Mouse (Mus musculus): ENCODE measurements around the gene DXBay18. TPM values are rescaled to one million over a fixed set of nuclear protein-coding genes. Genes with fewer than 3 reads are reported as not detected.
"Not testable (repeated sequence)": the region's sequence is repeated elsewhere in the genome, so short reads cannot be mapped to it uniquely, and the experiment has no call there.

DXBay18 gene
- polyA plus RNA-seq (2015; fragmentation: Nextera tagmentation; extraction: Ambion mirVana) = 0.59 TPM in 1 of 2 replicates, not detected in the other

- not testable (repeated sequence) for H3K4me1 ChIP-seq; H3K36me3 ChIP-seq; H3K4me2 ChIP-seq; H3K9me3 ChIP-seq (replicated peaks); H3K9ac ChIP-seq (replicated peaks); ATAC-seq (ENCODE audit: low FRiP score); H3K27me3 ChIP-seq (replicated peaks); H3K4me3 ChIP-seq (replicated peaks); H3K27ac ChIP-seq (replicated peaks)
- no CpG with 5 or more reads among the region's 7 CpGs for whole genome bisulfite sequencing
Observed at GRCm38 (mm10) chrX:73149350-73149749, at the start of gene DXBay18. Gene DXBay18, minus strand, starts transcription at chrX:73149450.

GRCm38 (mm10) chrX:73191934-73192333 lies 42.7 kb upstream of the DXBay18 start, which contains the start of gene Xlr3b:
Gene Xlr3b, plus strand, starts transcription at chrX:73192207.
- H3K4me2 ChIP-seq; H3K27ac ChIP-seq (replicated peaks); H3K36me3 ChIP-seq; H3K27me3 ChIP-seq (replicated peaks); H3K9me3 ChIP-seq (replicated peaks); H3K4me3 ChIP-seq (replicated peaks); H3K9ac ChIP-seq (replicated peaks); H3K4me1 ChIP-seq: not testable (repeated sequence)
- 80% methylated on average over 12 of the region's 12 CpGs for WGBS
- ATAC-seq (ENCODE audit: low FRiP score) = peak; percentile 80; the same call in 1 of the 2 replicates

- not testable (repeated sequence) for H3K27ac ChIP-seq (replicated peaks); H3K9ac ChIP-seq (replicated peaks); H3K4me3 ChIP-seq (replicated peaks); ATAC-seq (ENCODE audit: low FRiP score); H3K4me1 ChIP-seq; H3K36me3 ChIP-seq; H3K9me3 ChIP-seq (replicated peaks); H3K4me2 ChIP-seq; H3K27me3 ChIP-seq (replicated peaks)
- 89% methylated on average over 8 of the region's 15 CpGs for WGBS
Observed at GRCm38 (mm10) chrX:73176889-73177288, 27.6 kb upstream of the DXBay18 start, which contains the start of gene Spin2d. Gene Spin2d, minus strand, starts transcription at chrX:73176989.

- H3K27ac ChIP-seq (replicated peaks); H3K27me3 ChIP-seq (replicated peaks); H3K9me3 ChIP-seq (replicated peaks); H3K9ac ChIP-seq (replicated peaks); H3K4me3 ChIP-seq (replicated peaks); H3K36me3 ChIP-seq; H3K4me1 ChIP-seq; H3K4me2 ChIP-seq; ATAC-seq (ENCODE audit: low FRiP score): not testable (repeated sequence)
- WGBS = no CpG with 5 or more reads among the region's 20 CpGs
Observed at GRCm38 (mm10) chrX:73148496-73148895, 754 bp downstream of the DXBay18 start, which contains the start of gene Xlr5b. Gene Xlr5b, plus strand, starts transcription at chrX:73148796.

GRCm38 (mm10) chrX:73143218-73143618 lies 6.0 kb downstream of the DXBay18 start:
- H3K9me3 ChIP-seq (replicated peaks); H3K27me3 ChIP-seq (replicated peaks); H3K27ac ChIP-seq (replicated peaks); H3K4me1 ChIP-seq; H3K4me3 ChIP-seq (replicated peaks); H3K9ac ChIP-seq (replicated peaks); H3K4me2 ChIP-seq; H3K36me3 ChIP-seq: not testable (repeated sequence)
- no CpG with 5 or more reads among the region's 7 CpGs for WGBS
- ATAC-seq (ENCODE audit: low FRiP score) = peak; percentile 73

- H3K4me2 ChIP-seq; H3K27ac ChIP-seq (replicated peaks); H3K36me3 ChIP-seq; H3K9me3 ChIP-seq (replicated peaks); H3K27me3 ChIP-seq (replicated peaks); H3K4me1 ChIP-seq; H3K4me3 ChIP-seq (replicated peaks); H3K9ac ChIP-seq (replicated peaks): not testable (repeated sequence)
- WGBS = no CpG with 5 or more reads among the region's 12 CpGs
- peak; percentile 76 for ATAC-seq (ENCODE audit: low FRiP score)
Observed at GRCm38 (mm10) chrX:73122859-73123829, 26.1 kb downstream of the DXBay18 start.

GRCm38 (mm10) chrX:73116747-73117146 lies 32.5 kb downstream of the DXBay18 start, which contains the start of gene Gm14685:
Gene Gm14685, plus strand, starts transcription at chrX:73117047.
- not testable (repeated sequence) for H3K27me3 ChIP-seq (replicated peaks); H3K4me3 ChIP-seq (replicated peaks); H3K9ac ChIP-seq (replicated peaks); H3K27ac ChIP-seq (replicated peaks); H3K36me3 ChIP-seq; H3K9me3 ChIP-seq (replicated peaks); ATAC-seq (ENCODE audit: low FRiP score); H3K4me1 ChIP-seq; H3K4me2 ChIP-seq
- WGBS = no CpG with 5 or more reads among the region's 7 CpGs

GRCm38 (mm10) chrX:73096941-73097508 lies 52.2 kb downstream of the DXBay18 start, which contains the start of gene Xlr3a:
Gene Xlr3a, minus strand, starts transcription at chrX:73097095.
- not testable (repeated sequence) for H3K4me2 ChIP-seq; ATAC-seq (ENCODE audit: low FRiP score); H3K4me1 ChIP-seq; H3K27ac ChIP-seq (replicated peaks); H3K36me3 ChIP-seq; H3K4me3 ChIP-seq (replicated peaks); H3K9me3 ChIP-seq (replicated peaks); H3K27me3 ChIP-seq (replicated peaks); H3K9ac ChIP-seq (replicated peaks)
- 66% methylated on average over 13 of the region's 13 CpGs for WGBS

Other genes starting within 250 kb of the DXBay18 start
- 62.8 and 65.6 TPM in 2 replicates for gene Cetn2, start 231.0 kb downstream of the DXBay18 start, polyA plus RNA-seq (2015; fragmentation: Nextera tagmentation; extraction: Ambion mirVana)
- 45.3 and 50.8 TPM in 2 replicates for gene Nsdhl, start 230.9 kb downstream of the DXBay18 start, polyA plus RNA-seq (2015; fragmentation: Nextera tagmentation; extraction: Ambion mirVana)
- gene Zfp185, start 162.1 kb downstream of the DXBay18 start, polyA plus RNA-seq (2015; fragmentation: Nextera tagmentation; extraction: Ambion mirVana) = 1.1 and 1.4 TPM in 2 replicates
- gene Pnma5, start 112.3 kb downstream of the DXBay18 start, polyA plus RNA-seq (2015; fragmentation: Nextera tagmentation; extraction: Ambion mirVana) = 0.23 TPM in 2 replicates
- 4.5 and 6.0 TPM in 2 replicates for gene Pnma3, start 84.7 kb downstream of the DXBay18 start, polyA plus RNA-seq (2015; fragmentation: Nextera tagmentation; extraction: Ambion mirVana)
- gene Xlr4a, start 67.0 kb downstream of the DXBay18 start, polyA plus RNA-seq (2015; fragmentation: Nextera tagmentation; extraction: Ambion mirVana) = 0.29 and 4.0 TPM in 2 replicates
- gene Xlr3a, start 52.4 kb downstream of the DXBay18 start, polyA plus RNA-seq (2015; fragmentation: Nextera tagmentation; extraction: Ambion mirVana) = 4.2 TPM in 2 replicates
- gene Gm14685, start 32.4 kb downstream of the DXBay18 start, polyA plus RNA-seq (2015; fragmentation: Nextera tagmentation; extraction: Ambion mirVana) = 0.84 TPM in 1 of 2 replicates, not detected in the other
- not detected in 2 replicates for gene Xlr5b, start 654 bp downstream of the DXBay18 start, polyA plus RNA-seq (2015; fragmentation: Nextera tagmentation; extraction: Ambion mirVana)
- not detected in 2 replicates for gene Spin2d, start 27.5 kb upstream of the DXBay18 start, polyA plus RNA-seq (2015; fragmentation: Nextera tagmentation; extraction: Ambion mirVana)
- 16.5 and 19.9 TPM in 2 replicates for gene Xlr3b, start 42.8 kb upstream of the DXBay18 start, polyA plus RNA-seq (2015; fragmentation: Nextera tagmentation; extraction: Ambion mirVana)
- gene Xlr4b, start 64.9 kb upstream of the DXBay18 start, polyA plus RNA-seq (2015; fragmentation: Nextera tagmentation; extraction: Ambion mirVana) = 0.37 and 3.1 TPM in 2 replicates
- gene F8a, start 78.8 kb upstream of the DXBay18 start, polyA plus RNA-seq (2015; fragmentation: Nextera tagmentation; extraction: Ambion mirVana) = 31.3 and 35.3 TPM in 2 replicates
- 0.12 and 2.3 TPM in 2 replicates for gene Xlr4c, start 93.7 kb upstream of the DXBay18 start, polyA plus RNA-seq (2015; fragmentation: Nextera tagmentation; extraction: Ambion mirVana)
- 0.22 and 0.41 TPM in 2 replicates for gene Xlr3c, start 115.9 kb upstream of the DXBay18 start, polyA plus RNA-seq (2015; fragmentation: Nextera tagmentation; extraction: Ambion mirVana)
- 0.20 TPM in 1 of 2 replicates, not detected in the other for gene Xlr5a, start 143.5 kb upstream of the DXBay18 start, polyA plus RNA-seq (2015; fragmentation: Nextera tagmentation; extraction: Ambion mirVana)
- not detected in 2 replicates for gene Xlr5c, start 143.5 kb upstream of the DXBay18 start, polyA plus RNA-seq (2015; fragmentation: Nextera tagmentation; extraction: Ambion mirVana)
- gene Gm45015, start 187.4 kb upstream of the DXBay18 start, polyA plus RNA-seq (2015; fragmentation: Nextera tagmentation; extraction: Ambion mirVana) = not detected in 2 replicates
- 8.9 and 9.8 TPM in 2 replicates for gene Zfp275, start 193.2 kb upstream of the DXBay18 start, polyA plus RNA-seq (2015; fragmentation: Nextera tagmentation; extraction: Ambion mirVana)
- not detected in 2 replicates for gene Gm18336, start 249.3 kb upstream of the DXBay18 start, polyA plus RNA-seq (2015; fragmentation: Nextera tagmentation; extraction: Ambion mirVana)